Mouse (Mus musculus) embryonic stem cell, embryonic (primary cell): Measurements from ENCODE around the gene Hsd17b3.

Experiments used
- CTCF ChIA-PET, 4 experiments: fragments of 300-600 bp in 2 of 4; fragments of 350-600 bp in 2 of 4; sonication (Branson Sonifier 250); formaldehyde crosslinking; loops; one replicate each; lab custom pipeline; 2022; ENCODE audit warnings: inconsistent platforms in 2 of 4; lab: Charles Lee
- POLR2A ChIA-PET, 4 experiments: fragments of 300-600 bp in 2 of 4; fragments of 350-600 bp in 2 of 4; sonication (Branson Sonifier 250); formaldehyde crosslinking; loops; one replicate each; lab custom pipeline; 2022; ENCODE audit warnings: antibody characterized with exemption in 4 of 4, inconsistent platforms in 1 of 4; lab: Charles Lee

Gene Hsd17b3

GRCm38 (mm10) chr13:64093341-64093740 is 4.3 kb upstream of the Hsd17b3 start:
- ChIA-PET CTCF (interaction anchor here in 2 of 4 experiments (0.6 to 2.1 kb wide), 4 partner anchors 9 to 192 kb away, joined by 3 to 9 read pairs (median 4); no protein-coding TSS in a partner anchor), POLR2A (interaction anchor here in 2 of 4 experiments (1.0 to 5.2 kb wide), 2 partner anchors 12 kb away, joined by 3 to 40 read pairs; no protein-coding TSS in a partner anchor)

GRCm38 (mm10) chr13:64092752-64093151 is 3.7 kb upstream of the Hsd17b3 start:
- CTCF ChIA-PET: interaction anchor here in 2 of 4 experiments (0.6 to 2.1 kb wide), 4 partner anchors 9 to 192 kb away, joined by 3 to 9 read pairs (median 4); no protein-coding TSS in a partner anchor
- POLR2A ChIA-PET: interaction anchor here in 3 of 4 experiments (0.9 to 5.2 kb wide), 6 partner anchors 11 to 177 kb away, joined by 3 to 40 read pairs (median 3); no protein-coding TSS in a partner anchor

- CTCF ChIA-PET: interaction anchor here in 3 of 4 experiments (0.6 to 2.1 kb wide), 3 partner anchors 32 to 234 kb away, joined by 3 to 9 read pairs (median 6); no protein-coding TSS in a partner anchor
Measured at GRCm38 (mm10) chr13:64092141-64092540, 3.1 kb upstream of the Hsd17b3 start.

GRCm38 (mm10) chr13:64091006-64091405 is 2.0 kb upstream of the Hsd17b3 start:
- ChIA-PET POLR2A (interaction anchor here in 1 of 4 experiments (1.0 to 5.2 kb wide), 3 partner anchors 10 to 111 kb away, joined by 3 to 40 read pairs (median 3); no protein-coding TSS in a partner anchor), CTCF (interaction anchor here in 3 of 4 experiments (0.6 to 2.1 kb wide), 3 partner anchors 31 to 53 kb away, joined by 3 to 9 read pairs (median 7); no protein-coding TSS in a partner anchor)

More at GRCm38 (mm10) chr13:64092141-64092540, 3.1 kb upstream of the Hsd17b3 start:
- POLR2A ChIA-PET: interaction anchor here in 2 of 4 experiments (0.5 to 5.2 kb wide), 11 partner anchors 10 to 379 kb away, joined by 3 to 40 read pairs (median 3); no protein-coding TSS in a partner anchor

GRCm38 (mm10) chr13:64090278-64090677 is 1.2 kb upstream of the Hsd17b3 start:
- CTCF ChIA-PET: interaction anchor here in 2 of 4 experiments (0.6 to 1.2 kb wide), 2 partner anchors 10 to 52 kb away, joined by 3 to 7 read pairs; no protein-coding TSS in a partner anchor
- POLR2A ChIA-PET: interaction anchor here in 1 of 4 experiments (1.2 to 5.2 kb wide), 2 partner anchors 9 kb away, joined by 4 to 40 read pairs; no protein-coding TSS in a partner anchor

GRCm38 (mm10) chr13:64088057-64088456 is 973 bp downstream of the Hsd17b3 start:
- ChIA-PET CTCF (interaction anchor here in 1 of 4 experiments (1.7 kb wide), 1 partner anchor 12 kb away, joined by 5 read pairs; no protein-coding TSS in a partner anchor), POLR2A (no interaction called here)

- POLR2A ChIA-PET: interaction anchor here in 1 of 4 experiments (0.6 to 1.4 kb wide), 2 partner anchors 25 to 29 kb away, joined by 3 read pairs; no protein-coding TSS in a partner anchor
- CTCF ChIA-PET: no interaction called here
Measured at GRCm38 (mm10) chr13:64086036-64086435, 3.0 kb downstream of the Hsd17b3 start.

- POLR2A ChIA-PET: interaction anchor here in 2 of 4 experiments (0.9 to 5.1 kb wide), 3 partner anchors 8 to 286 kb away, joined by 3 to 40 read pairs (median 4); partner anchors contain the start of gene Hsd17b3 (in 1 of the 2)
- CTCF ChIA-PET: interaction anchor here (1.2 to 1.7 kb wide), 4 partner anchors 15 to 98 kb away, joined by 3 to 6 read pairs (median 4); no protein-coding TSS in a partner anchor
Measured at GRCm38 (mm10) chr13:64083331-64083730, 5.7 kb downstream of the Hsd17b3 start.

GRCm38 (mm10) chr13:64081012-64081919 is 7.8 kb downstream of the Hsd17b3 start:
- CTCF ChIA-PET: interaction anchor here in 3 of 4 experiments (1.0 to 2.4 kb wide), 5 partner anchors 17 to 412 kb away, joined by 3 to 9 read pairs (median 4); no protein-coding TSS in a partner anchor

GRCm38 (mm10) chr13:64077591-64077990 is 11.4 kb downstream of the Hsd17b3 start:
- ChIA-PET CTCF (interaction anchor here in 2 of 4 experiments (0.9 to 1.9 kb wide), 2 partner anchors 22 to 149 kb away, joined by 3 to 8 read pairs; no protein-coding TSS in a partner anchor), POLR2A (interaction anchor here in 1 of 4 experiments (1.0 kb wide), 1 partner anchor 14 kb away, joined by 3 read pairs; no protein-coding TSS in a partner anchor)

More at GRCm38 (mm10) chr13:64081012-64081919, 7.8 kb downstream of the Hsd17b3 start:
- POLR2A ChIA-PET: interaction anchor here (0.6 to 5.1 kb wide), 24 partner anchors 9 to 1155 kb away, joined by 3 to 40 read pairs (median 4); partner anchors contain the start of genes Cdk20 (in 1 of the 4) and Hsd17b3 (in 1 of the 4)

GRCm38 (mm10) chr13:64076074-64076473 is 13.0 kb downstream of the Hsd17b3 start:
- POLR2A ChIA-PET: interaction anchor here in 1 of 4 experiments (0.9 to 1.5 kb wide), 5 partner anchors 16 to 262 kb away, joined by 3 to 4 read pairs (median 3); partner anchors contain the start of gene Zfp367
- CTCF ChIA-PET: interaction anchor here in 1 of 4 experiments (0.6 to 1.9 kb wide), 3 partner anchors 23 to 105 kb away, joined by 3 to 8 read pairs (median 3); no protein-coding TSS in a partner anchor

- ChIA-PET POLR2A (interaction anchor here in 1 of 4 experiments (0.6 to 1.6 kb wide), 5 partner anchors 13 to 127 kb away, joined by 4 to 9 read pairs (median 4); no protein-coding TSS in a partner anchor), CTCF (interaction anchor here in 3 of 4 experiments (0.6 to 1.5 kb wide), 3 partner anchors 13 to 32 kb away, joined by 3 to 4 read pairs (median 3); no protein-coding TSS in a partner anchor)
Measured at GRCm38 (mm10) chr13:64066653-64067052, 22.4 kb downstream of the Hsd17b3 start.

GRCm38 (mm10) chr13:64064276-64064675 is 24.8 kb downstream of the Hsd17b3 start:
- POLR2A ChIA-PET: interaction anchor here in 1 of 4 experiments (0.5 kb wide), 1 partner anchor 10 kb away, joined by 3 read pairs; no protein-coding TSS in a partner anchor
- CTCF ChIA-PET: no interaction called here

- ChIA-PET POLR2A (interaction anchor here in 1 of 4 experiments (0.7 kb wide), 1 partner anchor 157 kb away, joined by 5 read pairs; no protein-coding TSS in a partner anchor), CTCF (interaction anchor here in 2 of 4 experiments (0.7 to 2.0 kb wide), 2 partner anchors 31 to 332 kb away, joined by 6 to 10 read pairs; no protein-coding TSS in a partner anchor)
Measured at GRCm38 (mm10) chr13:64060935-64061506, 28.0 kb downstream of the Hsd17b3 start.

GRCm38 (mm10) chr13:64053959-64054358 is 35.1 kb downstream of the Hsd17b3 start:
- CTCF ChIA-PET: interaction anchor here in 3 of 4 experiments (0.6 to 2.2 kb wide), 8 partner anchors 13 to 541 kb away, joined by 3 to 9 read pairs (median 4); no protein-coding TSS in a partner anchor
- POLR2A ChIA-PET: interaction anchor here (0.6 to 1.8 kb wide), 9 partner anchors 8 to 540 kb away, joined by 3 to 7 read pairs (median 4); no protein-coding TSS in a partner anchor

GRCm38 (mm10) chr13:64052281-64052680 is 36.7 kb downstream of the Hsd17b3 start:
- CTCF ChIA-PET: interaction anchor here in 1 of 4 experiments (0.8 kb wide), 1 partner anchor 39 kb away, joined by 3 read pairs; no protein-coding TSS in a partner anchor
- POLR2A ChIA-PET: interaction anchor here in 2 of 4 experiments (0.6 to 1.8 kb wide), 4 partner anchors 14 to 348 kb away, joined by 3 to 7 read pairs (median 4); no protein-coding TSS in a partner anchor
